Mouse (Mus musculus) right cerebral cortex, postnatal 10 days (tissue): Measurements from ENCODE around the gene Myt1l.

Source experiments
- DNase-seq, 2 experiments: peaks; one replicate each; pipeline ENCODE4 v3.0.0; 2021; ENCODE audit warnings: low spot score in 2 of 2

The Myt1l gene

GRCm38 (mm10) chr12:29712795-29713721, 184.9 kb downstream of the Myt1l start:
- no peak for DNase-seq

- peak; percentile 84 to 92 for DNase-seq
Observed at GRCm38 (mm10) chr12:29723722-29724338, 195.6 kb downstream of the Myt1l start.

GRCm38 (mm10) chr12:29728294-29728693, 200.1 kb downstream of the Myt1l start:
- no peak for DNase-seq

- DNase-seq = peak; percentile 55 to 85
Observed at GRCm38 (mm10) chr12:29740346-29741025, 212.3 kb downstream of the Myt1l start.

GRCm38 (mm10) chr12:29741181-29741580, 213.0 kb downstream of the Myt1l start:
- no peak for DNase-seq

- no peak for DNase-seq
Observed at GRCm38 (mm10) chr12:29750604-29751128, 222.5 kb downstream of the Myt1l start.

- DNase-seq = peak in 1 of 2 experiments; percentile 56
Observed at GRCm38 (mm10) chr12:29755086-29755871, 227.1 kb downstream of the Myt1l start.

- DNase-seq = peak; percentile 77 to 83
Observed at GRCm38 (mm10) chr12:29755872-29756265, 227.7 kb downstream of the Myt1l start.

- no peak for DNase-seq
Observed at GRCm38 (mm10) chr12:29760611-29761010, 232.4 kb downstream of the Myt1l start.

GRCm38 (mm10) chr12:29766158-29766557, 238.0 kb downstream of the Myt1l start:
- DNase-seq = peak in 1 of 2 experiments; percentile 55

GRCm38 (mm10) chr12:29771791-29772190, 243.6 kb downstream of the Myt1l start:
- no peak for DNase-seq

GRCm38 (mm10) chr12:29772401-29772800, 244.2 kb downstream of the Myt1l start:
- no peak for DNase-seq

GRCm38 (mm10) chr12:29778901-29779300, 250.7 kb downstream of the Myt1l start:
- DNase-seq = peak in 1 of 2 experiments; percentile 48

- DNase-seq = peak; percentile 89 to 94
Observed at GRCm38 (mm10) chr12:29789319-29790050, 261.3 kb downstream of the Myt1l start.

- no peak for DNase-seq
Observed at GRCm38 (mm10) chr12:29790051-29790386, 261.8 kb downstream of the Myt1l start.

- no peak for DNase-seq
Observed at GRCm38 (mm10) chr12:29792998-29793397, 264.8 kb downstream of the Myt1l start.

- DNase-seq = no peak
Observed at GRCm38 (mm10) chr12:29795107-29795673, 267.0 kb downstream of the Myt1l start.

GRCm38 (mm10) chr12:29798595-29799391, 270.6 kb downstream of the Myt1l start:
- no peak for DNase-seq

GRCm38 (mm10) chr12:29806415-29806814, 278.2 kb downstream of the Myt1l start:
- no peak for DNase-seq
